Mouse (Mus musculus): ENCODE measurements around the gene Nufip2.

DNA sequence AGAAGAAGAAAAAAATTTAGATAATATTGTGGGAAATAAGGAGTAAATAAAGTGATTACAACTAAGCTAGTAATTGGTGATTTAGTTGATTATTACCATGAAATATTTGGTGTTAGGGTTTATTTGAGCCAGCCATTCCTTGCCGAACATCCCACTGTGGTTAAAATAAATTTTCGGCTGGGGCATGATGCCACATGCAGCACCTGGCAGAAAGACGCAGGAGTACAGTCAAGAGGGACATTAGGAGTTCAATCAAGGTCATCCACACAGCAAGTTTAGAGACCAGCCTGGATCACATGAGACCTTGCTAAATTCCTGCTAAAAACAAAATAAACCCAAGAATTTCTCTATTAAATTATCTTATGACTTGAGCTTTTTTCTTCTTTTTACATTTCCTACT is 23.1 kb downstream of the Nufip2 start:
- TF ChIP-seq POLR2A (IDR thresholded peaks at IDR 0.05; ENCODE audit: extremely low read depth, insufficient read depth, low read length) = no peak
- no peak for TF ChIP-seq CTCF (IDR thresholded peaks at IDR 0.05; ENCODE audit: extremely low read depth, insufficient read depth, low read length)
